Mouse (Mus musculus) skeletal muscle tissue, adult 2 months (tissue): Measurements from ENCODE around the gene Atp6v0e.

Experiments
- DNase-seq: peaks from one replicate; pipeline ENCODE4 v3.0.0-alpha.2; 2012; ENCODE audit warnings: low read depth, low spot score

Atp6v0e gene

DNA sequence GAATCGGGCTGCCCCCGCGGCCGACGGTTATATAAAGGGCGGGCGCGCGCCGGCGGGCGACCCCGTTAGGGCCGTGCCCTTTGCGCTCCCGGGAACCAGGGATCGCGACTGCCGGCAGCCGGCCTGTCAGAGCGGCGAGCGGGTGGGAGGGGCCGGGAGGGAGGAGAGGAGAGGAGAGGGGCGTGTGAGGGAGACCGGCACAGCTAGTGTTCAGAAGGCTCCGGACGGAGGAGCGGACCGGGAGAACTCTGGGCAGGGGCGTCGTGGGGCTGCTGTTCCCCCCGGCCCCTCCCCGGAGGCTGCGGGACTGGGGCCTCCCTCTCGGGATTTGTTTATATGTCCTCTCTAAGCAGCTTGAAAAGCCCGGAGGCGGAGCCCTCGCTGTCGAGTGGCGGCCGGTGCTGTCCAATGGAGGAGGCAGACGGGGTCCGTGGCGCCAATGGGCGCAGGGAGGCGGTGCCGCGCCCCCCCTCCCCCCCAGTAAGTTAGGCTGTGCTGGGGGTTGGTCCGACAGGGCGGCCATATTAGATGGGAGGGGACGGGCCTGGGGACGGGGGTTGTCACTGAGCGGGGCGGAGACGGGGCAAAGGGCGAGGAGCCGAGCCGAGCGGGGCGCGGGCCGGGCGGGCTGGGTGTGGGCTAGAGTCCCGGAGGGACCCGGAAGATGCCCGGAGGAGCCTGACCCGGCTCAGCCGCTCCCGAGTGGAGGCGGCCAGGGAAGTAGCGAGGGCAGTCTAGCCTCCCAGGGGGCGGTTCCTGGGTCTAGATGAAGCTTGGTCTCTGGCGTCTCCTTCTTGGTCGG lies 53.1 kb downstream of the Atp6v0e start:
- peak; percentile 95 for DNase-seq

- DNase-seq = no peak
Measured at GRCm38 (mm10) chr17:26717868-26718267, 54.8 kb downstream of the Atp6v0e start.

DNA sequence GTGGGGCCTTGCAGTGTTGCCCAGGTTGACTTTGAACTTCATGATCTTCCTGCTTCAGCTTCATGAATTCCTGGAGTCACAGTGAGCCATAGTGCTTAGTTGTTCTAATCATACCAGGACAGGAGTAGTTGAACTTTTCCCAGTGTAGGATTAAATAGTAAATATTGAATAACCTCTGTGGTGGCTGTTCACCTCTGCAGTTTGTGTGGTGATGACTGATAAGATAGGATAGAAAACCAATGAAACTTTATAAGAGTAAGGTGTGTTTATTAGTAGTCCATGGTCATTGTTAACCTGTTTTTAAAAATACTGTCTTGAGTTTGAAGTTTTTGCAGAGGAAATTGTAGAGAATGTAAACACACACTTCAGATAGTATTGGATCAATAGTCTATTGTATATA lies 56.4 kb downstream of the Atp6v0e start:
- no peak for DNase-seq

DNA sequence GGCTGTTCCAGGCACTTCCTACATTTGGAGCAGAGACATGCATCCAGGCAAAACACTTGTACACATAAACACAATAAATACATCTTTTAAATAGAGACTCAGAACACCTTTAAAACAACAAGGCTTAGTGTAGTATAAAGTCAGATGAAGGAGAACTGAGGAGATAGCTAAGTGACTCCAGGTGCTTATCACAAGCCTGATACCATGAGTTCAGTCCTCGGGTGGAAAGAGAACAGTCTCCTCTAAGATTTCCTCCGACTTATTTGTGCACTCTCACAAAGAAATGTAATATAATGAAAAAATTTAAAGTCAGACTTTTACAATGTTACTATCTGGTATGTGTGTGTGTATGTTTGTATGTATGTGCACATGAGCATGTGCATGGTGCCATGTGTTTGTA lies 58.8 kb downstream of the Atp6v0e start:
- DNase-seq = no peak

GRCm38 (mm10) chr17:26724790-26725189 lies 61.8 kb downstream of the Atp6v0e start:
- no peak for DNase-seq

DNA sequence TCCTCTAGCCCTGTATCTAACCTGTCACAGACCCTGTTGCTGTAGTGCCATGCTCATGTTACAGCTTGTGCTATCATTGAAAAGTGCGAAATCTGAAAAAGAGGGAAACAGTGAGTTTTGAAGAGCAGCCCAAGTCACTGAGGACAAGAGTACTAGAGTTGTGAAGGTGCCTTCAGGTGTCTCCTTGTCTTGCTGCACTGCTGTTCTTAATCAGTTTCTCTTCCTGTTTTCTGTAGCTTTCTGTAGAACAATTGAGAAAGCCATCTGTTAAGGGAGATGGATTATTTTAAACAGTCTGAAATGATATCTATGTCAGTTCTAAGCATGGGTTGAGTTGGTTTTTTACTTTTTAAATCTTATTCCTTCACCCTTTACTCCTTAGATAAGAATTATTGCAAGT lies 63.6 kb downstream of the Atp6v0e start:
- no peak for DNase-seq

DNA sequence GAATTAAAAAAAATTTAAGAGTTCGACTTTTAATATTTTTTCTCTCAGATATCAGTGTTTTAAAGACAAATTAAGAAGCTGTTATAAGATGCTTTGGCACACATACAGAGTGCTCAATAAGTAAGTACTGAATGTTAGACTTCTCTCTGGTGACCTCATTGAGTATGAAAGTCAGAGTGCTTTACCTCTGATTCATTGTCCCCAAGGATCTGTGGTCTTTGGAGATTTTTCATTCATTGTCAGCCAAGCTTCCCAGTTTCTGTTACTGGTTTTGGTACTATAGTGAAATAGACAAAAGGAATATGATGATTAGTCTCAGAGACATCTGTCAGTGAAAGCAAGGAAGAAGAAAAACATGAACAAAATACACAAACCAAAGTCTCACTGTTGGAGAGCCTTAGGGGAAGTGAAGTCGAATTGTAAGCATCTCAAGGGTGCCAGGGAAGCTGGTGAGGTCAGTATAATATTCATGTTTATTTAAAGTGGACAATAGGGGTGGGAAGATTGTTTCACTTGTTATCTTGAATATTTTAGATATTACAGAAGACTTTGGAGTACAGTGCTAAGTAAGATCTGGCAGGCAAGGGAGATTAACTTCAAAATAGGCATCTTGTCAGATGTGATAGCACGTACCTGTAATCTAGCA lies 64.2 kb downstream of the Atp6v0e start:
- no peak for DNase-seq

GRCm38 (mm10) chr17:26742581-26742980 lies 79.5 kb downstream of the Atp6v0e start:
- no peak for DNase-seq

- DNase-seq = no peak
Measured at GRCm38 (mm10) chr17:26743294-26743693, 80.3 kb downstream of the Atp6v0e start.
